Mouse (Mus musculus) neural tube, embryonic 13.5 days (tissue): ENCODE results near the gene Emc9. TPM values are rescaled to one million over a fixed set of nuclear protein-coding genes. Genes with fewer than 3 reads are reported as not detected.
A peak's percentile ranks its signal among the peaks of the same experiment; 100 is the strongest.

Experiments used
- ATAC-seq: fragments of 200-750 bp; cut with Nextera tagmentation; 2 replicates; pipeline ENCODE4 v1.8.0; 2017; ENCODE audit warnings: low read depth, mild to moderate bottlenecking, moderate TSS enrichment, moderate library complexity
- H3K27ac ChIP-seq: fragments of 300-500 bp; sonication (generic); replicated peaks from 2 replicates; pipeline ENCODE4 v1.5.1; 2015; ENCODE audit warnings: moderate library complexity, mild to moderate bottlenecking, inconsistent platforms
- H3K27me3 ChIP-seq: fragments of 300-500 bp; sonication (generic); 2 replicates; pipeline ENCODE4 v1.6.1; 2015; ENCODE audit warnings: mild to moderate bottlenecking, inconsistent platforms
- H3K36me3 ChIP-seq: fragments of 300-500 bp; sonication (generic); 2 replicates; pipeline ENCODE4 v1.6.1; 2015; ENCODE audit warnings: mild to moderate bottlenecking, inconsistent platforms
- H3K4me1 ChIP-seq: fragments of 300-500 bp; sonication (generic); replicated peaks from 2 replicates; pipeline ENCODE4 v1.6.1; 2015; ENCODE audit warnings: inconsistent platforms
- H3K4me2 ChIP-seq: fragments of 300-500 bp; sonication (generic); 2 replicates; pipeline ENCODE4 v1.6.1; 2015; ENCODE audit warnings: inconsistent platforms, mild to moderate bottlenecking, moderate library complexity
- H3K4me3 ChIP-seq: fragments of 300-500 bp; sonication (generic); 2 replicates; pipeline ENCODE4 v1.5.1; 2015; ENCODE audit warnings: mild to moderate bottlenecking, inconsistent platforms
- H3K9ac ChIP-seq: fragments of 300-500 bp; sonication (generic); 2 replicates; pipeline ENCODE4 v1.6.1; 2015; ENCODE audit warnings: moderate library complexity, mild to moderate bottlenecking, inconsistent platforms
- H3K9me3 ChIP-seq: fragments of 300-500 bp; sonication (generic); 2 replicates; pipeline ENCODE4 v1.6.1; 2016; ENCODE audit warnings: inconsistent platforms
- WGBS: fragments of 180-500 bp; shearing (Covaris S2); methylation state at CpG from one replicate; pipeline ENCODE4 v1.1.7; 2015; 5-methylcytosine and 5-hydroxymethylcytosine counted together
- polyA plus RNA-seq: library from polyadenylated mRNA; unstranded; fragments of >200 nt; fragmentation: Nextera tagmentation; extraction: Ambion mirVana; gene quantifications from 2 replicates; pipeline ENCODE4 v1.2.1, GENCODE M21; 2015

The Emc9 gene
- 20.4 and 24.5 TPM in 2 replicates for polyA plus RNA-seq

DNA sequence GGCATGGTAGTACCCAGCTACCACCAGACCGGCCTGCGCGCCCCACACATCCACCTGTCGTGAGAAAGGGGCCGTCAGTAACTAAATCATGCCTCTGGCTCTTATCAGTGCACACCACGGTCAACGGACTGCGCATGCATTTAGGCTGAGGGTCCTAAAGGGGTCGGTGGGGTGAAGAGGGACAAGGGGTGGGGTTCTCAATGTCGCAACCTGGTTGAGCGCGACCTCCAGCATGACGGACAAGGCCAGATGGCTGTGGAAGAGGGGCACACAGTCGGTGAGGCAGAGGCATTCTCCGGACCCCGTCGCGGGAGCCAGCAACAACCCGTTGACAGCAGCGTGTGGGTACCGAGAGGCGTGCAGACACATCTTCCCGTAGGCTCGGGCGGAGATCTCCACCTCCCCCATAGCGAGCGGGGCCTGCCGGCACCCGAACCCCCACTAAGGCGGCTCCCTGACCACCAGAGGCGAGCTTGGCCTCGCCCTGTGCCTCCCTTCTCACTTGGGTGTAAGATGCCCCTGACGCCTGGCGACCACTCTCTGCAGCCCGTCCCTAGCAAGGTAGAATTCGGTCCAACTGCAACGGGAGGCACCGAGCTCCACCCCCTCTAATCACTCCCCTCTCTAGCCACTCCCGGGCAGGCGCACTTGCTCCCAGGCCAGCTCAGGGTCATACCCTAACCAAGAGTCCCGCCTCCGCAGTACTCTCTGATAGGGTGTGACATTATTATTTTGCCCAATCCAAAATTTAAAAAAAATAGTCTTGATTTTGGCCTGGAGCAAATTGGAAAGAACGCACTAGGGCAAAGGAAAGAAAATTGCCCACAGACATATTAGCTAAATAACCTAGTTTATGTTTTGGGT lies at the start of gene Emc9:
TSS of gene Emc9 (minus strand) at position 601 of the 864 bp plus-strand sequence.
- H3K27ac ChIP-seq = peak within 1 kb of the TSS; percentile 52; the same call in 1 of the 2 replicates

DNA sequence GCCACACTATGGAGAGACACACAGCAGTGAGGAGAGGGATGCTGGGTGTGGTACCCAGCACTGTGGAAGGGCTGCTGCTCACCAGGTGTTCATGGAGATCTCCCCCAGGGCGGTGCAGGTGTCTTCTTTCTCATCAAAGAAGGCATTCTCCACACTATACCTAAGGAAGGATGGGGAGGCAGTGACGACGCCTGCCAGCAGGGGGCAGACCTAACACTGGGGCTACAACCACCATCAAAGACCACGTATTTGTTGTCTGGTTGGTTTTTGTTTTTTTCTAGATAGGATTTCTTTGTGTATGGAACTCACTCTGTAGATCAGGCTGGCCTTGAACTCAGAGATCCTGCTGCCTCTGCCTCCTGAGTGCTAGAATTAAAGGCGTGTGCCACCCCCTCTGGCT lies 44.2 kb upstream of the Emc9 start:
- WGBS = 57% methylated on average over 5 of the region's 5 CpGs
- peaks cover 6% of the 10 kb centered on the region for H3K4me1 ChIP-seq
- ATAC-seq = no peak
- H3K36me3 ChIP-seq = peaks cover 98% of the 10 kb centered on the region
- H3K9me3 ChIP-seq = no peaks in the 10 kb centered on the region
- no peaks in the 10 kb centered on the region for H3K27me3 ChIP-seq
- no peak overlapping the region for H3K4me2 ChIP-seq
- no peak overlapping the region for H3K4me3 ChIP-seq
- no peak overlapping the region for H3K27ac ChIP-seq
- no peak overlapping the region for H3K9ac ChIP-seq

More for the DNA sequence above, at the start of gene Emc9:
- no peaks in the 10 kb centered on the region for H3K9me3 ChIP-seq
- peaks cover 40% of the 10 kb centered on the region for H3K36me3 ChIP-seq
- H3K9ac ChIP-seq = peak within 1 kb of the TSS; percentile 79
- H3K4me3 ChIP-seq = peak within 1 kb of the TSS; percentile 48
- H3K4me1 ChIP-seq = peaks cover 26% of the 10 kb centered on the region
- peak; percentile 68 for ATAC-seq
- 2% methylated on average over 43 of the region's 43 CpGs for WGBS
- H3K4me2 ChIP-seq = peak within 1 kb of the TSS; percentile 66
- H3K27me3 ChIP-seq = no peaks in the 10 kb centered on the region

DNA sequence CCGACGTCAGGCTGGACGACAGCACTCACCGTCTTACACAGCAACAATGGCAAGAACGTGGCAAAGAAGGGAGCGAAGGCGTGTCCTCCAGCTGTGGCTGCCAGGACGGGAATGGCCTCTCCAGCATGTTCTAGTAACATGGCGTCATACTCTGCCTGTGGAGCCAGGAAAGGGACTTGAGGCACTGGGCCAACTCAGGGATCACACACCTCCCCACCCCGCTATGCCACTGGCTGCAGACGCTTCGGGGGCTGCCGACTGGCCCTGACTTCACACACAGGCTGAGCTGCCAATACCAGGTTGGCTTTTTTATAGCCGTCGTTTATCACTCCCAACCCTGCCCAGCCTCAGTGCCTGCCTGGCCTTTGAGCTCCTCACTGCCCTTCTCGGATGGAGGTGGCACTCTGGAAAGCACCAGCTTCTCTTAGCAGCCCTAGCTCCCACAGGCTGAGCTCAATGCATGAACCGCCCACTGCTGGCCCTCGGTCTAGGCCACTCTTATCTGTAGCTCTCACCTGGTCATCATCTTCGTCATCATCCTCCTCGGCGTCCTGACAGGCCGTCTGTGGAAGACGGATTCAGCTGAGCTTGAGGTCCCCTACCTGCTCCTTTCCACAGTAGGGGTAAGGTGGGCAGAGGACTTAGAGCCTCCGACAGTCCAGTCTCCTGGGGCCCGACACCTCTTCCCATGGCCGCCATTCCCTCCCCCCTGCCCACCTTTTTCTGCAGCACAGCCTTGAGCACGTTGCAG lies 43.1 kb upstream of the Emc9 start:
- Histone ChIP-seq H3K4me2 (no peak overlapping the region), H3K9me3 (no peaks in the 10 kb centered on the region), H3K9ac (no peak overlapping the region), H3K27ac (no peak overlapping the region), H3K4me3 (no peak overlapping the region), H3K27me3 (no peaks in the 10 kb centered on the region), H3K36me3 (peaks cover 99% of the 10 kb centered on the region), H3K4me1 (no peaks in the 10 kb centered on the region)
- ATAC-seq = no peak
- 81% methylated on average over 27 of the region's 27 CpGs for WGBS

DNA sequence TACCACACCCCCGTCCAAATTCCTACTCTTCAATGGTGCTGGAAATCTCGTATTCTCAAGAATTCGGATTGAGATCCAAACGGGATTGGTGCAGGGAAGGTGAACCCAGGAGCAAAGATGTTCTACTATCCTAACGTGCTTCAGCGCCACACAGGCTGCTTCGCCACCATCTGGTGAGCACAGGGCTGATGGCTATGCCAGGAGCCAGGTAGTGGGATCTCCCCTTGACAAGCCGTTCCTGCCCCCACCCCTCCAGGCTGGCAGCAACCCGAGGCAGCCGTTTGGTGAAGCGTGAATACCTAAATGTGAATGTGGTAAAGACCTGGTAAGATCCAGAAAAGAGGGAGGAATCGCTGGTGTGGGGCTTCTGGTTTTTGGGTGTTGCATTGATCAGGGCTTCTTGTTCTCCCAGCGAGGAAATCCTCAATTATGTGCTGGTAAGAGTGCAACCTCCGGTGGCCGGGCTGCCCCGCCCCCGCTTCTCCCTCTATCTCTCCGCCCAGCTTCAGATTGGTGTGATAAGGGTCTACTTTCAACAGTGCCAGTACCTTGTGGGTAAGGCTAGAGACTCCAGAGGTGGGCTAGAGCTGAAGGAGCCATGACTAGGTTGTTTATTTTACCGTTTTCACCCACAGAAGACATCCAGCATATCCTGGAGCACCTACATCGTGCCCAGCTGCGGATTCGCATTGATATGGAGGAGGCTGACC lies 33.5 kb upstream of the Emc9 start:
- peak overlapping the region; percentile 44 for H3K4me2 ChIP-seq
- H3K9me3 ChIP-seq = no peaks in the 10 kb centered on the region
- H3K4me1 ChIP-seq = 0 out of 2 replicates have a peak, but pooled peaks cover 4% of the 10 kb centered on the region
- H3K36me3 ChIP-seq = 0 out of 2 replicates have a peak, but pooled peaks cover 4% of the 10 kb centered on the region
- H3K27me3 ChIP-seq = no peaks in the 10 kb centered on the region
- peak overlapping the region; percentile 30; the same call in 1 of the 2 replicates for H3K27ac ChIP-seq
- peak overlapping the region; percentile 36 for H3K4me3 ChIP-seq
- ATAC-seq = peak; percentile 76; the same call in 1 of the 2 replicates
- WGBS = 57% methylated on average over 22 of the region's 22 CpGs
- H3K9ac ChIP-seq = peak overlapping the region; percentile 57

DNA sequence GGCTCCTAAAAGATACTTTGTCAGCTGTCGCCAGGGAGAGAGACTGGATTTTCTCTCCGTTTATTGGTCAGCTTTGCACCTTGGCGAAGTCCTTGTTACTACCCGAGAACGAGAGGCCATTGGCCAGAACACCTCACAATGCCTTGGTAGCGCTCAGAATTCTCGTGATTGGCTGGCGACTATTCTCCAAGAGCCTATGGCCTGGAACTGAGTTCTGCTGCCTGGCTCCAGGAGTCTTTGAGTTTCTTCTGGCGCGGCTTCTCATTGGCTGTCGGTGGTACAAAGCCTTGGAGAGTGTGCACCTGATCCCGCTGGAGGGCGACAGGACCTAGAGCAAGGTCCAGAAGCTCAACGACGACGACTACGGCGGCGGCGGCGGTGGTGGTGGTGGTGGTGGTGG lies 32.7 kb upstream of the Emc9 start, which contains the start of gene Rec8:
TSS of gene Rec8 (plus strand) at position 216 of the 400 bp plus-strand sequence.
- Histone ChIP-seq H3K27ac (peak within 1 kb of the TSS; percentile 30; the same call in 1 of the 2 replicates), H3K9me3 (no peaks in the 10 kb centered on the region), H3K4me1 (0 out of 2 replicates have a peak, but pooled peaks cover 4% of the 10 kb centered on the region), H3K4me2 (peak within 1 kb of the TSS; percentile 44), H3K36me3 (no peaks in the 10 kb centered on the region), H3K4me3 (peak within 1 kb of the TSS; percentile 36), H3K27me3 (no peaks in the 10 kb centered on the region), H3K9ac (peak within 1 kb of the TSS; percentile 57)
- ATAC-seq = peak; percentile 85
- WGBS = 19% methylated on average over 21 of the region's 21 CpGs

DNA sequence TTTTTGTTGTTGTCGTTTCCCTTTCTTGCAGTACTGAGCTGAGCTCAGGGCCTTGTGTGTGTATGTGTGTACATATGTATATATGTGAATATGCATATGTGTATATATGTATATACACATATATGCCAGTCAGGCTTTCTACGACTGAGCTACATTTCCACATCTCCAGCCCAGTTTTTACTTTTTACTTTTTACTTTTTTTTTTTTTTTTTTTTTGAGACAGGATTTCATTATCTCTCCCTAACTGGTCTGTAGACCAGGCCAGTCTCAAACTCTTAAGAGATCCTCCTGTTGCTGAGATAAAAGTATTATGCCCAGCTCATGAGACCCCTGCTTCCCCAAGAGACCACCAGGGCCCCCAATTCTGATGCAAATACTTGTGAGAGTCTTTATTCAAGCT lies 31.7 kb upstream of the Emc9 start:
- Histone ChIP-seq H3K27me3 (no peaks in the 10 kb centered on the region), H3K4me3 (no peak overlapping the region), H3K9ac (no peak overlapping the region), H3K27ac (no peak overlapping the region), H3K9me3 (no peaks in the 10 kb centered on the region), H3K4me1 (0 out of 2 replicates have a peak, but pooled peaks cover 4% of the 10 kb centered on the region), H3K4me2 (no peak overlapping the region), H3K36me3 (no peaks in the 10 kb centered on the region)
- WGBS = 73% methylated on average over 2 of the region's 2 CpGs
- ATAC-seq = no peak

DNA sequence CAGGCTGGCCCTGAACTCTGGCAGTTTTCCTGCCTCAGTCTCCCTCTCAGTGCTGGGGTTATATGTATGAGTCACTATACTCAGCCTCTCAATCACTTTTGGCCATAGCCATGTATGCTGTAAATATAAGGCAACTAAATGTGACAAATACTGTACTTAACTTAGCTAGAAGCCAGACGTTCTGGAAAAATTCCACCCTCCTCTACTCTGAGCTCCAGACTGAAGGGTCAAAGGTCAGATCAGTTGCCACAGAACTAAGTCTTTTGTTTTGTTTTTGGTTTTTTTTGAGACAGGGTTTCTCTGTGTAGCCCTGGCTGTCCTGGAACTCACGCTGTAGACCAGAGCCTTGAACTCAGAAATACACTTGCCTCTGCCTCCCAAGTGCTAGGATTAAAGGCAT lies 30.8 kb upstream of the Emc9 start:
- H3K27ac ChIP-seq = no peak overlapping the region
- no peak overlapping the region for H3K9ac ChIP-seq
- H3K9me3 ChIP-seq = no peaks in the 10 kb centered on the region
- 63% methylated on average over 2 of the region's 2 CpGs for WGBS
- no peaks in the 10 kb centered on the region for H3K27me3 ChIP-seq
- ATAC-seq = no peak
- 0 out of 2 replicates have a peak, but pooled peaks cover 4% of the 10 kb centered on the region for H3K4me1 ChIP-seq
- no peak overlapping the region for H3K4me3 ChIP-seq
- H3K36me3 ChIP-seq = 0 out of 2 replicates have a peak, but pooled peaks cover 2% of the 10 kb centered on the region
- H3K4me2 ChIP-seq = no peak overlapping the region

DNA sequence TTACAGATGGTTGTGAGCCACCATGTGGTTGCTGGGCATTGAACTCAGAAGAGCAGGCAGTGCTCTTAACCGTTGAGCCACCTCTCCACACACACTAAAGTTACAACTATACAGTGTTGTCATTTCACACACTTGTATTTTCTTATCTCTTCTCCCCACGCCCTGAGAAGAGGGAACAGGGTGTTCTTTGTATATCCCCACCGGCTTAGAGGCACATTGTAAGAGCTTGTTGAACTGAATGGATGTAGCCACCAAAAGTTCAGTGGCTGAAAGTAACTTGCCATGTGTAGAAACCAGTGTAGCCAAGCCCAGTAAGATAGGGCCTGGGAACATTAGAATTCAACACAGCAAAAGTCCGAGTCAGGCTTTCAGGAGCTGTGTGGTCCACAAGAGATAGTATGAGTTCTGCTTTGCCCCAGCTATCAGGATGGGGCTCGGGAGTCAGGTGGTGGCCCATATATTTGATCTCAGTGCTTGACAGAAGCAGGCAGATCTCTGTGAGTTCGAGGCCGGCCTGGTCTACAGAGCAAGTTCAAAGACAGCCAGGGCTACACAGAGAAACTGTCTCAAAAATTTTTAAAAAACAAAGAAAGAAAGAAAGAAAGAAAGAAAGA lies 29.6 kb upstream of the Emc9 start:
- peaks cover 11% of the 10 kb centered on the region for H3K36me3 ChIP-seq
- no peak overlapping the region for H3K4me2 ChIP-seq
- 0 out of 2 replicates have a peak, but pooled peaks cover 4% of the 10 kb centered on the region for H3K4me1 ChIP-seq
- H3K27me3 ChIP-seq = no peaks in the 10 kb centered on the region
- H3K4me3 ChIP-seq = no peak overlapping the region
- no peak for ATAC-seq
- no peak overlapping the region for H3K27ac ChIP-seq
- WGBS = 83% methylated on average over 7 of the region's 7 CpGs
- no peak overlapping the region for H3K9ac ChIP-seq
- H3K9me3 ChIP-seq = no peaks in the 10 kb centered on the region

DNA sequence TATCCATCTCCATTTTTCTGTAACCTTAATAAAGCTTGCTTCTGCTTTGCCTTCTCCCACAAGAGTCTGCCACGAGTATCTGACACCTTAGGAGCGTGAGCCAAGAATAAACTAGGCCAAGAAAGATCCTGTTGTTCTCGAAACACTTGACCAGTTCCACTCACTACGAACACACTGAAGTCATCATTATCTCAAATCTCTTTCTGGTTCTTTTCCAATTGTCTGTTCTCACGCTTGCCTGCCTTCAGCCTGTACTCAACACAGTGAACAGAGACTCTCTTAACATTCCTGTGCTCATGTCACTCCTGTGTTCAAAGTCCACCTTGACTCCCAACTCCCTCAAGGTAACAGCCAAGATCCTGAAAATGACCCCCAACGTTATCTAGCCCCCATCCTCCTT lies 28.2 kb upstream of the Emc9 start:
- Histone ChIP-seq H3K4me2 (no peak overlapping the region), H3K4me3 (no peak overlapping the region), H3K27me3 (no peaks in the 10 kb centered on the region), H3K4me1 (0 out of 2 replicates have a peak, but pooled peaks cover 4% of the 10 kb centered on the region), H3K36me3 (peaks cover 24% of the 10 kb centered on the region), H3K9ac (no peak overlapping the region), H3K9me3 (no peaks in the 10 kb centered on the region), H3K27ac (no peak overlapping the region)
- 80% methylated on average over 6 of the region's 6 CpGs for WGBS
- no peak for ATAC-seq

DNA sequence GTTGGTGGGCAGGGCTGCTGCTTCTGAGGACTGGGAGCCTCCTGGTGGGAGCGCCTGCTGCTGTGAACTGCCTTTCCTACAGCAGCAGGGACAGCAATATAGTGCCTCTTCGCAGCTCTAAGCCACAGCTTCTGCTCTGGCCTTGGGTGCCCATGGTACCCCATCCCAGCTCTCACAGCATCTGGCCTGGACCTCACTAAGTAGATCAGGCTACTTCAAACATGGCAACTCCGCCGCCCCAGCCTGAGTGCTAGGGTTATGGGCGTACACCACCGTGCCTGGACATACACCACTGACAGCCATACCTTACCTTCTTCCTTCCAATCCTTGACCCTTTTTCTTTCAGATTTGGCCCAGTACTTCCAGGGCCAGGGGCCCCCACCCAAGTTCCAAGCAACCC lies 23.2 kb upstream of the Emc9 start:
- Histone ChIP-seq H3K4me3 (no peak overlapping the region), H3K4me2 (no peak overlapping the region), H3K27ac (no peak overlapping the region), H3K27me3 (no peaks in the 10 kb centered on the region), H3K36me3 (peaks cover 67% of the 10 kb centered on the region), H3K4me1 (peaks cover 11% of the 10 kb centered on the region), H3K9ac (no peak overlapping the region), H3K9me3 (no peaks in the 10 kb centered on the region)
- no peak for ATAC-seq
- 96% methylated on average over 6 of the region's 6 CpGs for WGBS

DNA sequence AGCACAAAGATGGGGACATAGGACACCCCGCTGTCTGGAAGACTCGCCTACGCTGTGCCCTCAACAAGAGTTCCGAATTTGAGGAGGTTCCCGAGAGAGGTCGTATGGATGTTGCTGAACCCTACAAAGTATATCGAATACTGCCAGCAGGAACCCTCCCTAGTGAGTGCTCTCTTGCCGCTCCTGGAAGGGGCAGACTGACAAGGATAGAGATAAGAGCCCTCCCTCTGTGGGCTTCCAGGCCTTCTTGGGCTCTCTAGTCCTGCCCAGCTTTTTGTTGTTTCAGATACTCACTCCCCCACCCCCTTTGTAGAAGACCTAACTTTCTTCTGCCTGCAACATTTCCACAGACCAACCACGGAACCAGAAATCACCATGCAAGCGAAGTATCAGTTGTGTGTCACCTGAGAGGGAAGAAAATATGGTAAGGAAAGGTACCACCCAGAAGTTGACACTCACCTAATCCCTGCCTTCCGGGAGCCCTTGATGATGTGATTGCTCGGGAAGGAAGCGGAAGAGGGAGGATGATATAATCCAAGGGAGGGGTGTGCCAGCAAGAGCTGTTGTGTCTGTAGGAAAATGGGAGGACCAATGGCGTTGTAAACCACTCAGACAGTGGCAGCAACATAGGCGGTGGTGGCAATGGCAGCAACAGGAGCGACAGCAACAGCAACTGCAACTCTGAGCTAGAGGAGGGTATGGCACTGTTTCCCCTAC lies 20.8 kb upstream of the Emc9 start:
- Histone ChIP-seq H3K9ac (no peak overlapping the region), H3K27me3 (no peaks in the 10 kb centered on the region), H3K27ac (no peak overlapping the region), H3K36me3 (peaks cover 89% of the 10 kb centered on the region), H3K4me3 (no peak overlapping the region), H3K9me3 (no peaks in the 10 kb centered on the region), H3K4me1 (peaks cover 12% of the 10 kb centered on the region), H3K4me2 (no peak overlapping the region)
- WGBS = 93% methylated on average over 16 of the region's 16 CpGs
- no peak for ATAC-seq
